Mouse (Mus musculus) neural tube, embryonic 15.5 days (tissue): ENCODE measurements around the gene Topbp1. TPM values are rescaled to one million over a fixed set of nuclear protein-coding genes. Genes with fewer than 3 reads are reported as not detected.
A peak's percentile ranks its signal among the peaks of the same experiment; 100 is the strongest.

ENCODE experiments used
- ATAC-seq: fragments of 200-750 bp; cut with Nextera tagmentation; 2 replicates; pipeline ENCODE4 v1.8.0; 2017; ENCODE audit warnings: mild to moderate bottlenecking, moderate TSS enrichment, moderate library complexity; ENCODE audit not compliant: low FRiP score
- H3K27ac ChIP-seq: fragments of 300-500 bp; sonication (generic); replicated peaks from 2 replicates; pipeline ENCODE4 v1.5.1; 2015; ENCODE audit warnings: mild to moderate bottlenecking, inconsistent platforms
- H3K27me3 ChIP-seq: fragments of 300-500 bp; sonication (generic); replicated peaks from 2 replicates; pipeline ENCODE4 v1.6.1; 2015; ENCODE audit warnings: inconsistent platforms
- H3K36me3 ChIP-seq: fragments of 300-500 bp; sonication (generic); 2 replicates; pipeline ENCODE4 v1.6.1; 2015; ENCODE audit warnings: inconsistent platforms
- H3K4me1 ChIP-seq: fragments of 300-500 bp; sonication (generic); 2 replicates; pipeline ENCODE4 v1.6.1; 2015; ENCODE audit warnings: inconsistent platforms
- H3K4me2 ChIP-seq: fragments of 300-500 bp; sonication (generic); 2 replicates; pipeline ENCODE4 v1.6.1; 2015; ENCODE audit warnings: inconsistent platforms, mild to moderate bottlenecking, moderate library complexity
- H3K4me3 ChIP-seq: fragments of 300-500 bp; sonication (generic); replicated peaks from 2 replicates; pipeline ENCODE4 v1.5.1; 2015; ENCODE audit warnings: mild to moderate bottlenecking, inconsistent platforms
- H3K9ac ChIP-seq: fragments of 300-500 bp; sonication (generic); replicated peaks from 2 replicates; pipeline ENCODE4 v1.6.1; 2015; ENCODE audit warnings: mild to moderate bottlenecking, inconsistent platforms
- H3K9me3 ChIP-seq: fragments of 300-500 bp; sonication (generic); replicated peaks from 2 replicates; pipeline ENCODE4 v1.6.1; 2016; ENCODE audit warnings: inconsistent platforms
- WGBS: fragments of 180-500 bp; shearing (Covaris S2); methylation state at CpG from one replicate; pipeline ENCODE4 v1.1.7; 2015; ENCODE audit warnings: mixed read lengths; 5-methylcytosine and 5-hydroxymethylcytosine counted together
- polyA plus RNA-seq: library from polyadenylated mRNA; unstranded; fragments of >200 nt; fragmentation: Nextera tagmentation; extraction: Ambion mirVana; gene quantifications from 2 replicates; pipeline ENCODE4 v1.2.1, GENCODE M21; 2015

Topbp1 gene
- polyA plus RNA-seq, 1 experiment from 2014 or later = 17.6 TPM

DNA sequence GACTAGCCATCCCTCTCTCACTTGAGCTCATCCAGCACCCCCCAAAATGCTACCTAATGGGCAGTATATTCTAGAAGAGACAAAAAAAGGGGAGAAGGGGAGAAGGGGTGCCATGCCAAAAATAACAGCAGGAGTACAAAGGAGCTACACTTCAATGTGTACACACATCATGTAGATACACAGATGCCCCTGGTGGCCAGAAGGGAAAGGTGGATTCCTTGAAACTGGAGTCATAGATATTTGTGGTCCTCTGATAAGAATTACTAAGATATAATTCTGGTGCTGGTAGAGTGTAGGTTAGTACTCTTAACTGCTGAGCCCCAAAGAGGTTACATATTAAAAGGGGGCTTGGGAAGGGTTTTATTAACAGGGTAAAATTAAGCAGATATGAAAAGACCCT lies 52.9 kb downstream of the Topbp1 start:
- Histone ChIP-seq H3K36me3 (peaks cover 28% of the 10 kb centered on the region), H3K9ac (no peak overlapping the region), H3K9me3 (no peaks in the 10 kb centered on the region), H3K27me3 (no peaks in the 10 kb centered on the region), H3K4me1 (peaks cover 7% of the 10 kb centered on the region; the same call in 1 of the 2 replicates), H3K27ac (no peak overlapping the region), H3K4me3 (no peak overlapping the region), H3K4me2 (no peak overlapping the region)
- no peak for ATAC-seq

- Histone ChIP-seq H3K36me3 (peaks cover 28% of the 10 kb centered on the region), H3K9ac (no peak overlapping the region), H3K27me3 (no peaks in the 10 kb centered on the region), H3K4me1 (peaks cover 13% of the 10 kb centered on the region), H3K4me2 (no peak overlapping the region), H3K27ac (no peak overlapping the region), H3K9me3 (no peaks in the 10 kb centered on the region), H3K4me3 (no peak overlapping the region)
- no peak for ATAC-seq
- WGBS = 90% methylated on average over 4 of the region's 4 CpGs
Measured at GRCm38 (mm10) chr9:103358545-103358944, 53.5 kb downstream of the Topbp1 start.

GRCm38 (mm10) chr9:103360642-103361041 lies 55.6 kb downstream of the Topbp1 start:
- Histone ChIP-seq H3K36me3 (peaks cover 28% of the 10 kb centered on the region), H3K4me1 (peaks cover 18% of the 10 kb centered on the region), H3K4me2 (no peak overlapping the region), H3K9ac (no peak overlapping the region), H3K27me3 (no peaks in the 10 kb centered on the region), H3K4me3 (no peak overlapping the region), H3K27ac (no peak overlapping the region), H3K9me3 (no peaks in the 10 kb centered on the region)
- WGBS = 79% methylated on average over 2 of the region's 2 CpGs
- ATAC-seq = no peak

- Histone ChIP-seq H3K27ac (no peak overlapping the region), H3K9me3 (no peaks in the 10 kb centered on the region), H3K4me3 (peak overlapping the region; percentile 91; the same call in 1 of the 2 replicates), H3K4me2 (peak overlapping the region; percentile 80), H3K27me3 (no peaks in the 10 kb centered on the region), H3K4me1 (peaks cover 30% of the 10 kb centered on the region), H3K9ac (no peak overlapping the region), H3K36me3 (peaks cover 12% of the 10 kb centered on the region)
- 79% methylated on average over 6 of the region's 6 CpGs for WGBS
- no peak for ATAC-seq
Measured at GRCm38 (mm10) chr9:103363088-103363487, 58.1 kb downstream of the Topbp1 start.

GRCm38 (mm10) chr9:103363730-103364417 lies 58.9 kb downstream of the Topbp1 start:
- Histone ChIP-seq H3K4me3 (peak overlapping the region; percentile 91), H3K9ac (peak overlapping the region; percentile 93), H3K9me3 (no peaks in the 10 kb centered on the region), H3K36me3 (0 out of 2 replicates have a peak, but pooled peaks cover 7% of the 10 kb centered on the region), H3K27ac (peak overlapping the region; percentile 97; the same call in 1 of the 2 replicates), H3K27me3 (no peaks in the 10 kb centered on the region), H3K4me2 (peak overlapping the region; percentile 80), H3K4me1 (peaks cover 30% of the 10 kb centered on the region)
- 2% methylated on average over 21 of the region's 21 CpGs for WGBS
- no peak for ATAC-seq

GRCm38 (mm10) chr9:103364601-103365289 lies 59.7 kb downstream of the Topbp1 start:
- H3K4me2 ChIP-seq = peak overlapping the region; percentile 80
- 4% methylated on average over 84 of the region's 94 CpGs for WGBS
- ATAC-seq = peak; percentile 43

GRCm38 (mm10) chr9:103365290-103366247 lies 60.6 kb downstream of the Topbp1 start, which contains the start of gene Cdv3:
Cdv3 (minus strand) TSS chr9:103365840.
- H3K36me3 ChIP-seq = no peaks in the 10 kb centered on the region
- ATAC-seq = peak; percentile 98
- 4% methylated on average over 72 of the region's 95 CpGs for WGBS

More at GRCm38 (mm10) chr9:103364601-103365289, 59.7 kb downstream of the Topbp1 start:
- H3K27me3 ChIP-seq = no peaks in the 10 kb centered on the region
- no peaks in the 10 kb centered on the region for H3K9me3 ChIP-seq
- peak overlapping the region; percentile 97 for H3K27ac ChIP-seq
- peak overlapping the region; percentile 91 for H3K4me3 ChIP-seq
- H3K36me3 ChIP-seq = no peaks in the 10 kb centered on the region
- H3K4me1 ChIP-seq = peaks cover 30% of the 10 kb centered on the region
- H3K9ac ChIP-seq = peak overlapping the region; percentile 93

DNA sequence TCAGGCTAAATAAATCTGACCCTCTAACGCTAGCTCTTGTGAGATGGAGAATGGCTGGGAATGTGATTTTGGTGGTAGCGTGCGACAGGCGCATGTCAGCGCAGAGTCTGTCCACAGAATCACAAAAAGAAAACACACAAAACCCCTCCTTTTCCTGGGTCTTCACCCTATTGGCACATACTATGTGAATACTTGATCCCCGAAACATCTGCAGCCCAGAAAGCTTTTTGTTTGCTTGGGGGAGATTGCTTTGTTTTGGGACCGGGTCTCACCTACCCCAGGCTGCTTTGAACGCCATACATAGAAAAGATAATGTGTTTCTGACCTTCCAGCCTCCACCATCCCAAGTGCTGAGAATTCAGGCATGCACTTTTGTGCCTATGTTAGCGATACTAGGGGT lies 61.3 kb downstream of the Topbp1 start:
- Histone ChIP-seq H3K4me1 (peaks cover 28% of the 10 kb centered on the region), H3K9ac (peak overlapping the region; percentile 34; the same call in 1 of the 2 replicates), H3K4me3 (peak overlapping the region; percentile 91), H3K27me3 (no peaks in the 10 kb centered on the region), H3K9me3 (no peaks in the 10 kb centered on the region), H3K36me3 (no peaks in the 10 kb centered on the region), H3K27ac (peak overlapping the region; percentile 81), H3K4me2 (peak overlapping the region; percentile 63)
- ATAC-seq = 0 out of 2 replicates have a peak, but pooled peaks have one; percentile 0
- WGBS = 65% methylated on average over 9 of the region's 9 CpGs

More at GRCm38 (mm10) chr9:103365290-103366247, 60.6 kb downstream of the Topbp1 start, which contains the start of gene Cdv3:
- H3K4me2 ChIP-seq = peak within 1 kb of the TSS; percentile 80
- H3K27ac ChIP-seq = peak within 1 kb of the TSS; percentile 97
- H3K9ac ChIP-seq = peak within 1 kb of the TSS; percentile 93
- peak within 1 kb of the TSS; percentile 91 for H3K4me3 ChIP-seq
- H3K4me1 ChIP-seq = peaks cover 30% of the 10 kb centered on the region
- H3K9me3 ChIP-seq = no peaks in the 10 kb centered on the region
- no peaks in the 10 kb centered on the region for H3K27me3 ChIP-seq

DNA sequence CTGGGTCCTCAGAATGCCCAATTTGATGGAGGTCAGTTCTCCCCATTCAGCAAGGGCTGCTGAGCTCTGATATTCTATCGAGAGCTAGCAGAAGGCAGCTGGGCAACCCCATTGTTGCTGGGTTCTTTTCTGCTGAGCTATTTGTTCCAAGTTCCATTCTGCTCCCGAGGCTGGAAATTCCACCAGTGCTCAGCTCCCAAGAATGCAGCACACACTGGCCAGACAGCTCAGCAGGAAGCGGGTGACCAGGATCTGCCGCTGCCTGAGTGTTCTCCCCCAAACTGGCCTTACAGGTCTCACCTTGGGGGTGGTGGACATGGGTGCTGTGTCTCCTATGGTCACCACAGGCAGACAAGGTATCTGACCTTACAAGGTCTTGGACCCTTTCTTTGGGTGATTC lies 64.9 kb downstream of the Topbp1 start:
- H3K4me3 ChIP-seq = no peak overlapping the region
- no peak overlapping the region for H3K27ac ChIP-seq
- no peak overlapping the region for H3K4me2 ChIP-seq
- no peaks in the 10 kb centered on the region for H3K36me3 ChIP-seq
- H3K4me1 ChIP-seq = peaks cover 12% of the 10 kb centered on the region
- WGBS = 50% methylated on average over 4 of the region's 4 CpGs
- no peaks in the 10 kb centered on the region for H3K27me3 ChIP-seq
- ATAC-seq = no peak
- no peaks in the 10 kb centered on the region for H3K9me3 ChIP-seq
- H3K9ac ChIP-seq = no peak overlapping the region

DNA sequence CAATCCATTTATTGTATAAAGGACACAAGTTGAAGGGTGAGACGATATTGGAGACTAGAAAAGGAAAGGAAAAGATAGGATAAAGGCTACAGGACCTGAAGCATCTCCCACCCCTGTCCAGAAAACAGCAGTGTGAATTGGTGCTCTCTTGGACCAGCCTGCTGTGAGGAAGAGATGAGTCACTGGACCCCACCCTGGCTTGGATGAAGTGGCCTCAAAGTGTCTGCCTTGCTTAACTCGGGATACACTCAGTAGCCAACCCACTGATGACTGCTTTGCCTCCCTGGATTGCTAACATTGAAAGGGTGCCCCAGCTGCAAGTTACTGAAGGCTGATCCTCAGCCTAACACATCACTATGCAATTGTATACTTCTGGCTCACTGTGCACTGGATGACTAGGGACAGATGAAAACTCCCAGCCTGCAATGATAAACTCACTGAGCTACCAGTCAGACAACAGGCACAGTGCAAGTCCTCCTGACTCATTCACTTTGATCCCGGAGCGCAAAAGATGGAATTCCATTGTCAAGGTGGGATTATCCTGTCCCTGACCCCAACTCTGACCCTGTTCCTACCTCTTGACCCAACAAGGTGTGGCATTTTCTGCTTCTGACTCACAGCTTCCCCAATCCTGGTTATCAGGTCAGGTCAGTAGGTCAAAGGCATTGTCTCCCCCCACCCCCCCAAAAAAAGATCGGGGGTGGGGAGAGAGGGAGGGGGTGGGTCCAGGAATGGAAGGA lies 67.4 kb downstream of the Topbp1 start:
- no peak overlapping the region for H3K4me3 ChIP-seq
- H3K4me1 ChIP-seq = no peaks in the 10 kb centered on the region
- H3K9ac ChIP-seq = no peak overlapping the region
- H3K36me3 ChIP-seq = no peaks in the 10 kb centered on the region
- no peak overlapping the region for H3K4me2 ChIP-seq
- no peaks in the 10 kb centered on the region for H3K27me3 ChIP-seq
- no peak for ATAC-seq
- H3K27ac ChIP-seq = no peak overlapping the region
- 83% methylated on average over 5 of the region's 5 CpGs for WGBS
- no peaks in the 10 kb centered on the region for H3K9me3 ChIP-seq
